Mouse (Mus musculus) heart, embryonic 16.5 days (tissue): ENCODE data around the gene 5730596B20Rik. TPM values are rescaled to one million over a fixed set of nuclear protein-coding genes. Genes with fewer than 3 reads are reported as not detected.
A peak's percentile ranks its signal among the peaks of the same experiment; 100 is the strongest.

Experiments used
- ATAC-seq: fragments of 200-750 bp; cut with Nextera tagmentation; replicated peaks from 2 replicates; pipeline ENCODE4 v1.8.0; 2017; ENCODE audit warnings: moderate number of reproducible peaks; ENCODE audit not compliant: insufficient read depth, low FRiP score; ENCODE audit errors: extremely low read depth
- H3K27ac ChIP-seq: fragments of 300-500 bp; sonication (generic); 2 replicates; pipeline ENCODE4 v1.5.1; 2014; ENCODE audit warnings: mild to moderate bottlenecking, low read length, control low read depth, moderate library complexity
- H3K27me3 ChIP-seq: fragments of 300-500 bp; sonication (generic); 2 replicates; pipeline ENCODE4 v1.6.1; 2014; ENCODE audit warnings: low read length, mixed read lengths; ENCODE audit not compliant: control insufficient read depth, insufficient read depth
- H3K36me3 ChIP-seq: fragments of 300-500 bp; sonication (generic); 2 replicates; pipeline ENCODE4 v1.6.1; 2014; ENCODE audit not compliant: control insufficient read depth, insufficient read depth
- H3K4me1 ChIP-seq: fragments of 300-500 bp; sonication (generic); 2 replicates; pipeline ENCODE4 v1.6.1; 2014; ENCODE audit warnings: low read length, mixed read lengths; ENCODE audit not compliant: control insufficient read depth, insufficient read depth
- H3K4me2 ChIP-seq: fragments of 300-500 bp; sonication (generic); 2 replicates; pipeline ENCODE4 v1.6.1; 2014; ENCODE audit warnings: low read depth, mild to moderate bottlenecking, control low read depth, low read length
- H3K4me3 ChIP-seq: fragments of 300-500 bp; sonication (generic); 2 replicates; pipeline ENCODE4 v1.5.1; 2014; ENCODE audit warnings: mild to moderate bottlenecking, control low read depth, low read length
- H3K9ac ChIP-seq: fragments of 300-500 bp; sonication (generic); 2 replicates; pipeline ENCODE4 v1.6.1; 2014; ENCODE audit warnings: low read length, control low read depth
- H3K9me3 ChIP-seq: fragments of 300-500 bp; sonication (generic); replicated peaks from 2 replicates; pipeline ENCODE4 v1.6.1; 2016; ENCODE audit warnings: low read length; ENCODE audit not compliant: control insufficient read depth
- WGBS: fragments of 180-500 bp; shearing (Covaris S2); extraction: QIAGEN DNeasy Blood & Tissue Kit; methylation state at CpG from one replicate; pipeline ENCODE4 v1.1.7; 2014; 5-methylcytosine and 5-hydroxymethylcytosine counted together
- polyA plus RNA-seq: library from polyadenylated mRNA; unstranded; fragments of >200 nt; fragmentation: Nextera tagmentation; extraction: Ambion mirVana; gene quantifications from 2 replicates; pipeline ENCODE4 v1.2.1, GENCODE M21; 2015

5730596B20Rik gene
- polyA plus RNA-seq, 1 experiment from 2014 or later, result 0.13 TPM

- H3K4me3 ChIP-seq, result peak overlapping the region; percentile 8
- H3K36me3 ChIP-seq, result no peaks in the 10 kb centered on the region
- peaks cover 10% of the 10 kb centered on the region for H3K4me1 ChIP-seq
- peaks cover 81% of the 10 kb centered on the region for H3K27me3 ChIP-seq
- no peak for ATAC-seq
- WGBS, result 18% methylated on average over 8 of the region's 8 CpGs
- H3K9me3 ChIP-seq, result no peaks in the 10 kb centered on the region
- H3K4me2 ChIP-seq, result peak overlapping the region; percentile 76; the same call in 1 of the 2 replicates
- peak overlapping the region; percentile 47; the same call in 1 of the 2 replicates for H3K27ac ChIP-seq
- no peak overlapping the region for H3K9ac ChIP-seq
Measured at GRCm38 (mm10) chr6:52161336-52162092, 15.8 kb upstream of the 5730596B20Rik start.

GRCm38 (mm10) chr6:52162093-52162380 is 15.3 kb upstream of the 5730596B20Rik start:
- Histone ChIP-seq H3K36me3 (no peaks in the 10 kb centered on the region), H3K27ac (no peak overlapping the region), H3K4me2 (peak overlapping the region; percentile 38; the same call in 1 of the 2 replicates), H3K9me3 (no peaks in the 10 kb centered on the region), H3K4me3 (no peak overlapping the region), H3K27me3 (peaks cover 80% of the 10 kb centered on the region), H3K4me1 (peaks cover 10% of the 10 kb centered on the region), H3K9ac (no peak overlapping the region)
- ATAC-seq, result no peak
- 36% methylated on average over 1 of the region's 1 CpGs for WGBS

DNA sequence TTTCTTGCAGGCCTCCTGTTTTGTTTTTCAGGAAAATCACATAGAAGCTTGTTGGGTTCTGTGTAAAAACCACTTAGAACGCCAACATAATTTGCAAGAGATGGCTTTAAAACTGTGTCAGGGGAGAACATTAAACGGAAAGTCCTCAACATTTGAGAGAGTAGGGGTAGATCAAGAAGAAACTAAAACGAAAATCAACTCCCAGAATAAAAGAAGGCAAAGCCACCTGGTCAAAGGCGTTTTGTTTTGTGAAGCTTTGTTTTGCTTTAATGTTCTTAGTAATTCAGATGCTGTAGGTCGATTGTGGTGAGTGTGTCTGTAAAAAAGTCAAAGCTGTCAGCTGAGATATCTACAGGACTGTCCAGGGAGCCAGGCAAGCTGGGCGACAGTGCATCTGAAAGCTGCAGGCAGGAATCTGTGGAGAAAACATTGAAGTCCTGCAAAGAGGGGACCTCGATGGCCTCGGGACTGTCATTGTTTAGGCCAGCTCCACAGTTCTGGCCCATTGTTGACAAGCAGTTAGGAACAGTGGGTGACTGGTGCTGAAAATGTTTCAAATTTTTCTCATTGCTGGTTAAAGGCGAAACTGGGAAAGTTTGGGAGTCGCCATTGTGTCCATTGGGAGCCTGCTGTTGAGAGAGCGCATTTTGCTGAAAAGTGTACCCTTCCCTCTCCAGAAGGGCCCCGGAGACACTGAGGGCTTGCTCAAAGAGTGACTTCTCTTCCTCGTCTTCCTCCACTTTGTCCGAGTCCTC is 14.5 kb upstream of the 5730596B20Rik start:
- peak overlapping the region; percentile 45 for H3K4me3 ChIP-seq
- no peak for ATAC-seq
- H3K27ac ChIP-seq, result peak overlapping the region; percentile 61
- H3K4me2 ChIP-seq, result peak overlapping the region; percentile 36
- WGBS, result 16% methylated on average over 14 of the region's 14 CpGs
- H3K9me3 ChIP-seq, result no peaks in the 10 kb centered on the region
- peaks cover 79% of the 10 kb centered on the region for H3K27me3 ChIP-seq
- H3K9ac ChIP-seq, result peak overlapping the region; percentile 20; the same call in 1 of the 2 replicates
- H3K4me1 ChIP-seq, result peaks cover 10% of the 10 kb centered on the region
- H3K36me3 ChIP-seq, result no peaks in the 10 kb centered on the region

DNA sequence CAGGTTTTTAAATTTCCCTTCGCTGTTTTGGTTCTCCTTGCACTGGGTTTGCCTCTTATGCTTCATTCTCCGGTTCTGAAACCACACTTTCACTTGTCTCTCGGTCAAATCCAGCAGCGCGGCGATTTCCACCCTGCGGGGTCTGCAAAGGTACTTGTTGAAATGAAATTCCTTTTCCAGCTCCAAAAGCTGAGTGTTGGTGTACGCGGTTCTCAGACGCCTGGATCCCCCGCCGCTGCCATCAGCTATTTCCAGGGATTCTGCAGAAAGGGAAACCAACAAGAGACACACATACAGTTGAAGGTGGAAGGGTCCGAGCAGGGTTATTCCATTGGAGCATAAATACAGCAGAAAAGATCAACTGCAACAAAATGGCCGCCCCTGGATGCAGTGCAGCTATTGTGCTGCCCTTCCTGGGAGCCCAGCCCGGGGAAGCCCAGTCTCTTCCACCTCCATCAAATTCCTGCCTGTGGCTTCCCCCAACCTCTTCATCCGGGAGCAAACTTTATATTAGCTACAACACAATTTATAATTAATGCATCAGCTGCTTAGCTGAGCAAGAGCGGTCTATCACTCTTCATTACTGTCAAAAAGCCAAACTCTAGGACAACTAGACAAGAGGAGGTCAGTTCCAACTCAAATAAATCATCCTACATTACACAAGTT is 13.8 kb upstream of the 5730596B20Rik start:
- Histone ChIP-seq H3K9ac (peak overlapping the region; percentile 44; the same call in 1 of the 2 replicates), H3K27me3 (peaks cover 79% of the 10 kb centered on the region)
- 10% methylated on average over 17 of the region's 17 CpGs for WGBS

DNA sequence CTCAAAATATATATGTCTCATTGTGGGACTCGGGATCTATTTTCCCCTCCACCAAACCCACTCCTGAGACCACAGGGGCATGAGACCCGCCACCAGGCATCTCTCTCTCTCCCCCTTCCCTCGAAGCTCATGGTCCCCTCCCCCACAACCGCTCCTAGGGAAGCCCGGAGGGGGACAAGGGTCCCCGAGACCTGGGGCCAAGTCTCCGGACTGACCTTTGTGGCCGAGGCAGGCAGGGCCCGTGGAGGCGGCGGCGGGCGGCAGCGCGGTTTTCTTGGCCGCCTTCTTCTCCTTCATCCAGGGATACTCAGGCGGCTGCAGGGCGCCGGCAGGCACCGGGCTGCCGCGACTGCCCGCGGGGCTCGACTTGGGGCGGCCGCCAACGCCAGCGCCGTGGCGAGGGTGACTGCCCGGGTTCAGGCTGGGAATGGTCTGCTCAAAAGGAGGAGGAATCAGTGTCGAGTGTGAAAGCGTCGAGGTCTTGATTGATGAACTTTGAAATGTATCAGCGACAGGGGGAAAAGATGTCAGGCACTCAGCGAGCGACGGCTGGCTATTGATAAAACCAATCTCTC is 13.2 kb upstream of the 5730596B20Rik start:
- Histone ChIP-seq H3K9ac (peak overlapping the region; percentile 62), H3K27me3 (peaks cover 76% of the 10 kb centered on the region), H3K36me3 (no peaks in the 10 kb centered on the region), H3K4me2 (peak overlapping the region; percentile 45), H3K9me3 (no peaks in the 10 kb centered on the region), H3K27ac (peak overlapping the region; percentile 58), H3K4me1 (peaks cover 4% of the 10 kb centered on the region; the same call in 1 of the 2 replicates), H3K4me3 (peak overlapping the region; percentile 45)
- 2% methylated on average over 39 of the region's 39 CpGs for WGBS
- ATAC-seq, result no peak

More for the DNA sequence above, 13.8 kb upstream of the 5730596B20Rik start:
- H3K4me3 ChIP-seq, result peak overlapping the region; percentile 45
- H3K36me3 ChIP-seq, result no peaks in the 10 kb centered on the region
- peaks cover 7% of the 10 kb centered on the region; the same call in 1 of the 2 replicates for H3K4me1 ChIP-seq
- H3K27ac ChIP-seq, result peak overlapping the region; percentile 61
- no peaks in the 10 kb centered on the region for H3K9me3 ChIP-seq
- H3K4me2 ChIP-seq, result peak overlapping the region; percentile 36
- no peak for ATAC-seq

- H3K9ac ChIP-seq, result peak within 1 kb of the TSS; percentile 62
- no peak for ATAC-seq
- H3K4me3 ChIP-seq, result peak within 1 kb of the TSS; percentile 45
- H3K4me1 ChIP-seq, result 0 out of 2 replicates have a peak, but pooled peaks cover 2% of the 10 kb centered on the region
- H3K4me2 ChIP-seq, result peak within 1 kb of the TSS; percentile 45
- H3K9me3 ChIP-seq, result no peaks in the 10 kb centered on the region
- H3K27ac ChIP-seq, result peak within 1 kb of the TSS; percentile 61
- no peaks in the 10 kb centered on the region for H3K36me3 ChIP-seq
- peaks cover 76% of the 10 kb centered on the region for H3K27me3 ChIP-seq
- 2% methylated on average over 25 of the region's 25 CpGs for WGBS
Measured at GRCm38 (mm10) chr6:52164626-52165440, 12.5 kb upstream of the 5730596B20Rik start, which contains the start of gene Hoxa2. TSS of gene Hoxa2 (minus strand) at chr6:52164831.

DNA sequence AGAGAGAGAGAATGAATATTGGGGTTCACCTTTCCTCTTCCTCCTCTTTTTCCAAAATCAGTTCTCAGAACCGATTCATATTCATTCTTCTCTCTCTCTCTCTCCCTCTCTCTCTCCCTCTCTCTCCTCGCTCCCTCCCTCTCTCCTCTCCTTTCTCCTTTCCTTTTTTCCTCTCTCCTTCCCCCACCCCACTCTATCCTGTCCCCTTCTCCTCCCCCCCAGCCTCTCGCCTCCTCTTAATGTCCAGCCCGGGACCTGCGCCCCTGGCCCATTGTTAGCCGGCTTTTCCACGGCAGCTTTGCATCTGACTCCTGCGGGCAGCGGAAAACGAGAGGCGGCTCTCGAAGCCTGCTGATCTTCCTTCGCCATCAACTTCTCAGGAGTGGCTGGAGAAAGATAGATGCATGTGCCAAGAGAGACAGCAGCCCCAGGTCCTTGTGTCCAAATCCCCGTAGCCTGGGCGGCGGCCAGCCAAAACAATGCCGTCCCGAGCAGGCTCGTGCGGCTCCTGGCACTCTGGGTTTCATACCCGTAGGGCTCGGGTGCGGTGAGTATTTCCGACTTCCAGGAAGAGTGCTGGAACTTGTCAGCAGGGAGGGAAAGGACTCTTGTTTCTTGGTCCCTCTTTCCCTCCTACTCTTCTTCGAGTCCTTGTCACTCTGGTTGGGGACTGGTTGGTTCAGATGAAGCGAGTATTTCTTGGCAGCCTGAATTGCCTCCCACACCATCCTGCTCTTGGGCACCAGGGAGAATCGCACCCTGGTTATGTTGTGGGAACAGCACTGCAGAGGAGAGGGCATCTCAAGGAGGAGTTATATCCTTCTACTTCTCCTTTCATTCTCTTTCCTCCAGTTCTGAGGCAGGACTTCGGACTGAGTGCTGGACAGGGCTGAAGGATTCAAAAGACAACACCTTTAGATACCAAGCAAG is 11.6 kb upstream of the 5730596B20Rik start:
- Histone ChIP-seq H3K4me2 (peak overlapping the region; percentile 45), H3K27me3 (peaks cover 78% of the 10 kb centered on the region), H3K36me3 (no peaks in the 10 kb centered on the region), H3K27ac (peak overlapping the region; percentile 47), H3K9ac (peak overlapping the region; percentile 18; the same call in 1 of the 2 replicates), H3K9me3 (no peaks in the 10 kb centered on the region), H3K4me3 (peak overlapping the region; percentile 35), H3K4me1 (no peaks in the 10 kb centered on the region)
- no peak for ATAC-seq
- 4% methylated on average over 28 of the region's 28 CpGs for WGBS
